Mouse (Mus musculus) lung, adult 2 months (tissue): ENCODE measurements around the gene Ctbp2.

Experiments
- CTCF ChIP-seq: fragments of 200-500 bp; IDR thresholded peaks from 2 replicates; pipeline ENCODE4 v1.5.1; 2011; ENCODE audit warnings: mild to moderate bottlenecking, low read length, control low read depth; ENCODE audit not compliant: insufficient read depth
- POLR2A ChIP-seq: fragments of 200-500 bp; IDR thresholded peaks from 2 replicates; pipeline ENCODE4 v1.6.1; 2011; ENCODE audit warnings: low read depth, mild to moderate bottlenecking, control low read depth, low read length, borderline replicate concordance; ENCODE audit errors: extremely low read depth

DNA sequence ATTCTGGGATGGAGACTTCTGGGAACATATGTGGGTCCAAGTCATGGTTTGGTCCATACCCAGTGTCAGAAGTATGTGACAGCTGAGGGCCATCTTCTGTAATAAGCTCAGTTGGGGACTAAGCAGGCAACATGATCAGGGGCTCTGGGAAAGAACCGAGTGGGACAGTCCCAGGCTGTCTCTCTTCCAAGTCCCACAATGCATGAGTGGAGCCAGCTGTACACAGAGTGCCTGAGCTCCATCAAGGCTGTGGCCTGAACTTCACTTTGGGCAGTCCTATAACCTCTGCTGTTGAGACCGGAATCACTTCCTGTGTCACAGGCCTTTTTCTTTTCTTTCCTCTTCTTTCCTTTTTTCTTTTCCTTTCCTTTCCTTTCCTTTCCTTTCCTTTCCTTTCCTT is 43.7 kb upstream of the Ctbp2 start:
- no peak for TF ChIP-seq POLR2A
- TF ChIP-seq CTCF, result no peak
